Mouse (Mus musculus) inflammation-experienced regulatory T-cells (primary cell): Measurements from ENCODE around the gene C330021F23Rik. TPM values are rescaled to one million over a fixed set of nuclear protein-coding genes. Genes with fewer than 3 reads are reported as not detected.

ENCODE experiments used
- polyA plus RNA-seq, 2 experiments: library from polyadenylated mRNA; unstranded; fragments of 100-300 nt; shearing (Covaris generic); gene quantifications; one replicate each; pipeline ENCODE4 v1.2.1; 2017

The C330021F23Rik gene
- 1 to 10 TPM in 1 of 2 experiments, not detected in 1; 2.2 TPM for polyA plus RNA-seq

GRCm38 (mm10) chr8:3567641-3568371 lies at the start of gene C330021F23Rik:
TSS of gene C330021F23Rik (plus strand) at chr8:3567990.

GRCm38 (mm10) chr8:3586993-3587390 lies 19.2 kb downstream of the C330021F23Rik start, which contains the start of gene Camsap3:
TSS of gene Camsap3 (plus strand) at chr8:3587293.

GRCm38 (mm10) chr8:3621199-3621970 lies 53.6 kb downstream of the C330021F23Rik start, which contains the start of the genes Xab2 and Pet100:
TSS of gene Xab2 (minus strand) at chr8:3621316.
TSS of gene Pet100 (plus strand) at chr8:3621548.

GRCm38 (mm10) chr8:3625445-3625844 lies 57.7 kb downstream of the C330021F23Rik start, which contains the start of gene Pcp2:
TSS of gene Pcp2 (minus strand) at chr8:3625545.

GRCm38 (mm10) chr8:3630647-3631477 lies 63.1 kb downstream of the C330021F23Rik start, which contains the start of gene Stxbp2:
TSS of gene Stxbp2 (plus strand) at chr8:3630955.

Other genes starting within 250 kb of the C330021F23Rik start
- gene A430078G23Rik, start 214.6 kb upstream of the C330021F23Rik start, polyA plus RNA-seq: 100 to 1,000 TPM in 1 of 2 experiments, 10 to 100 TPM in 1; 73.2 to 113 TPM
- gene Arhgef18, start 175.0 kb upstream of the C330021F23Rik start, polyA plus RNA-seq: 100 to 1,000 TPM in 1 of 2 experiments, 10 to 100 TPM in 1; 74.0 to 116 TPM
- gene Pex11g, start 100.3 kb upstream of the C330021F23Rik start, polyA plus RNA-seq: 1 to 10 TPM; 4.2 to 4.5 TPM
- gene Tex45, start 97.1 kb upstream of the C330021F23Rik start, polyA plus RNA-seq: under 1 TPM in 1 of 2 experiments, not detected in 1; 0.17 TPM
- gene Zfp358, start 74.9 kb upstream of the C330021F23Rik start, polyA plus RNA-seq: 1 to 10 TPM; 6.7 to 8.5 TPM
- gene Mcoln1, start 67.5 kb upstream of the C330021F23Rik start, polyA plus RNA-seq: 100 to 1,000 TPM; 107 to 120 TPM
- 10 to 100 TPM; 39.8 to 41.4 TPM for gene Pnpla6, start 52.6 kb upstream of the C330021F23Rik start, polyA plus RNA-seq
- gene Camsap3, start 19.3 kb downstream of the C330021F23Rik start, polyA plus RNA-seq: 1 to 10 TPM in 1 of 2 experiments, under 1 TPM in 1; 0.98 to 5.4 TPM
- 100 to 1,000 TPM; 100 to 114 TPM for gene Xab2, start 53.3 kb downstream of the C330021F23Rik start, polyA plus RNA-seq
- gene Pet100, start 53.6 kb downstream of the C330021F23Rik start, polyA plus RNA-seq: 100 to 1,000 TPM in 1 of 2 experiments, 10 to 100 TPM in 1; 95.6 to 102 TPM
- not detected for gene Pcp2, start 57.6 kb downstream of the C330021F23Rik start, polyA plus RNA-seq
- gene Stxbp2, start 63.0 kb downstream of the C330021F23Rik start, polyA plus RNA-seq: 100 to 1,000 TPM; 203 to 221 TPM
- gene Retn, start 87.8 kb downstream of the C330021F23Rik start, polyA plus RNA-seq: not detected
- gene Mcemp1, start 97.8 kb downstream of the C330021F23Rik start, polyA plus RNA-seq: 1 to 10 TPM in 1 of 2 experiments, not detected in 1; 1.1 TPM
- gene Fcor, start 104.4 kb downstream of the C330021F23Rik start, polyA plus RNA-seq: under 1 TPM in 1 of 2 experiments, not detected in 1; 0.78 TPM
- gene Trappc5, start 108.3 kb downstream of the C330021F23Rik start, polyA plus RNA-seq: 10 to 100 TPM; 35.7 to 44.1 TPM
- 10 to 100 TPM in 1 of 2 experiments, 1 to 10 TPM in 1; 1.7 to 16.7 TPM for gene Fcer2a, start 126.2 kb downstream of the C330021F23Rik start, polyA plus RNA-seq
- under 1 TPM in 1 of 2 experiments, not detected in 1; 0.53 TPM for gene Clec4g, start 152.7 kb downstream of the C330021F23Rik start, polyA plus RNA-seq
- 1 to 10 TPM in 1 of 2 experiments, not detected in 1; 2.8 TPM for gene Cd209a, start 181.0 kb downstream of the C330021F23Rik start, polyA plus RNA-seq